ENCODE assay signal across 40 mouse cellular contexts in the genomic region with DNA sequence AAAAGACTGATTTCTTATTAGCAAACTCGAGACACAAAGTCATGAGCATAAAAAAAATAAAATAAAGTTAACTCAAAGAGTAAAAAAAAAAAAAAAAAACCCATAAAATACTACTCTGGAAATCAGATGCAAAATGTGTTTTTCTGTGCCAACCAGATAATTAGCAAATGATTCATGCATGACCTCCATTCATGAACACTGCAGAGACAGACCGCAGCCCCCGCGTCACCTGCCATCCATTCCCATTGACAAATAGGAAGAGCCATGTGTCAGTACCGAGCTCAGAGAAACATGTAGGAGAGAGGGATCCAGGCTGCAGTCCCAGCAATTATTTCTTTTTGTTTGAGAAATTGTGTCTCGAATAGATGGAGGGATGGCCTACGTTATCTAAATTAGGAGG. TPM values are rescaled to one million over a fixed set of nuclear protein-coding genes. Genes with fewer than 3 reads are reported as not detected.
DNase-seq lines count a peak whose midpoint lies in the region; ATAC-seq and TF ChIP-seq lines count a peak whose summit lies in the region.
"Had no signal": no experiment of that assay in that cellular context is flagged by ENCODE, and none has a peak within 500 bp of the region (broad histone marks: within the 10 kb centered on the region; RNA-seq: fewer than 3 reads in every experiment).

No protein-coding gene starts in this region.

- H3K9me3 ChIP-seq in forebrain, embryonic 14.5 days (replicated peaks; ENCODE audit: control insufficient read depth, low read length) = no peaks in the 10 kb centered on the region
- H3K9me3 ChIP-seq in forebrain, postnatal 0 days (ENCODE audit: low read length) = no peaks in the 10 kb centered on the region
- H3K9me3 ChIP-seq: embryonic facial prominence, embryonic 10.5 days; embryonic facial prominence, embryonic 15.5 days; forebrain, embryonic 13.5 days; heart, embryonic 12.5 days; limb, embryonic 13.5 days; liver, embryonic 12.5 days; megakaryocyte, embryonic 14.5 days; neural tube, embryonic 15.5 days had no signal

- peak; percentile 14 for DNase-seq in forebrain, embryonic 14.5 days (ENCODE audit: low spot score)
- DNase-seq in forebrain, postnatal 0 days = no peak
- peak; percentile 50 for DNase-seq in layer of hippocampus, adult 11-12 months (ENCODE audit: low spot score)
- DNase-seq in layer of hippocampus, postnatal 25 days (ENCODE audit: extremely low spot score in 1 of 2, low spot score in 1 of 2) = no peak
- DNase-seq in layer of hippocampus, adult 18-20 months (ENCODE audit: low spot score in 2 of 2) = peak; percentile 39 to 74
- DNase-seq in urinary bladder, postnatal 4 days (ENCODE audit: low spot score in 2 of 2) = no peak
- DNase-seq: adrenal gland, postnatal 14 days; cerebellum, adult 18-20 months; cerebellum, postnatal 25 days; gastrocnemius, postnatal 36 days; heart, adult 2 months; kidney, adult 2 months; liver, postnatal 0 days; lung, postnatal 36 days; midbrain, embryonic 14.5 days; right cerebral cortex, adult 18-20 months; spleen, adult 18-20 months; thymus, postnatal 14 days had no signal

- no peak overlapping the region for H3K9ac ChIP-seq in forebrain, embryonic 14.5 days (ENCODE audit: low read length)
- no peak overlapping the region for H3K9ac ChIP-seq in forebrain, postnatal 0 days
- H3K9ac ChIP-seq: embryonic facial prominence, embryonic 15.5 days; forebrain, embryonic 13.5 days; heart, embryonic 12.5 days; hindbrain, embryonic 14.5 days; limb, embryonic 13.5 days; liver, embryonic 12.5 days; liver, postnatal 0 days; neural tube, embryonic 15.5 days had no signal

- 0 out of 2 replicates have a peak, but pooled peaks cover 5% of the 10 kb centered on the region for H3K27me3 ChIP-seq in forebrain, embryonic 14.5 days (replicated peaks; ENCODE audit: control insufficient read depth, insufficient read depth, low read length)
- peaks cover 11% of the 10 kb centered on the region for H3K27me3 ChIP-seq in forebrain, postnatal 0 days (ENCODE audit: insufficient read depth, low read length)
- H3K27me3 ChIP-seq: neural tube, embryonic 15.5 days had no signal

- H3K4me1 ChIP-seq in forebrain, embryonic 14.5 days (ENCODE audit: control insufficient read depth, insufficient read depth, low read length) = no peaks in the 10 kb centered on the region
- H3K4me1 ChIP-seq in forebrain, postnatal 0 days (ENCODE audit: insufficient read depth) = no peaks in the 10 kb centered on the region
- H3K4me1 ChIP-seq: embryonic facial prominence, embryonic 10.5 days; embryonic facial prominence, embryonic 15.5 days; heart, embryonic 12.5 days; limb, embryonic 13.5 days; liver, embryonic 12.5 days; megakaryocyte, embryonic 14.5 days; neural tube, embryonic 15.5 days had no signal

- no peak for TF ChIP-seq CTCF in forebrain, postnatal 0 days (IDR thresholded peaks at IDR 0.05; ENCODE audit: low read depth)

- ATAC-seq in forebrain, embryonic 14.5 days = no peak
- no peak for ATAC-seq in forebrain, postnatal 0 days
- ATAC-seq in megakaryocyte-erythroid progenitor cell, adult 5-6 weeks (replicated peaks; ENCODE audit: low FRiP score, low TSS enrichment, poor library complexity, severe bottlenecking) = no peak
- ATAC-seq: forebrain, embryonic 13.5 days; liver, embryonic 12.5 days; liver, postnatal 0 days had no signal

- no peak overlapping the region for H3K4me3 ChIP-seq in forebrain, embryonic 14.5 days (ENCODE audit: low read depth, low read length)
- no peak overlapping the region for H3K4me3 ChIP-seq in forebrain, postnatal 0 days (ENCODE audit: low read depth, low read length)
- H3K4me3 ChIP-seq: embryonic facial prominence, embryonic 10.5 days; embryonic facial prominence, embryonic 15.5 days; forebrain, embryonic 13.5 days; heart, adult 2 months; heart, embryonic 12.5 days; left cerebral cortex, adult 2 months; limb, embryonic 13.5 days; liver, embryonic 12.5 days; megakaryocyte, embryonic 14.5 days; neural tube, embryonic 15.5 days had no signal

- no peaks in the 10 kb centered on the region for H3K36me3 ChIP-seq in forebrain, embryonic 14.5 days (ENCODE audit: control insufficient read depth, insufficient read depth, low read length)
- no peaks in the 10 kb centered on the region for H3K36me3 ChIP-seq in forebrain, postnatal 0 days (ENCODE audit: insufficient read depth)
- H3K36me3 ChIP-seq: embryonic facial prominence, embryonic 10.5 days; embryonic facial prominence, embryonic 15.5 days; heart, embryonic 12.5 days; limb, embryonic 13.5 days; liver, embryonic 12.5 days; neural tube, embryonic 15.5 days had no signal

- no peak overlapping the region for H3K27ac ChIP-seq in forebrain, embryonic 14.5 days (ENCODE audit: low read depth, low read length)
- no peak overlapping the region for H3K27ac ChIP-seq in forebrain, postnatal 0 days (ENCODE audit: low read depth, low read length)
- H3K27ac ChIP-seq: embryonic facial prominence, embryonic 10.5 days; embryonic facial prominence, embryonic 15.5 days; forebrain, embryonic 13.5 days; heart, adult 2 months; hindbrain, embryonic 14.5 days; left cerebral cortex, adult 2 months; limb, embryonic 13.5 days; liver, embryonic 12.5 days; neural tube, embryonic 15.5 days had no signal

- no peak overlapping the region for H3K4me2 ChIP-seq in forebrain, embryonic 14.5 days (ENCODE audit: low read length)
- no peak overlapping the region for H3K4me2 ChIP-seq in forebrain, postnatal 0 days (ENCODE audit: low read depth)
- H3K4me2 ChIP-seq: embryonic facial prominence, embryonic 15.5 days; forebrain, embryonic 13.5 days; heart, embryonic 12.5 days; hindbrain, embryonic 14.5 days; limb, embryonic 13.5 days; liver, embryonic 12.5 days; neural tube, embryonic 15.5 days had no signal

- WGBS in forebrain, embryonic 14.5 days = 59% methylated on average over 7 of the region's 7 CpGs
- WGBS in forebrain, postnatal 0 days = 49% methylated on average over 7 of the region's 7 CpGs

RNA-seq across cellular contexts. Expression of gene Sox14, which starts 25.6 kb away (rescaled TPM):
- 2.8 and 3.6 TPM in 2 replicates for polyA plus RNA-seq in forebrain, embryonic 14.5 days (2014; fragmentation: Nextera tagmentation; extraction: Ambion mirVana)
- 1.2 and 2.0 TPM in 2 replicates for total RNA-seq in forebrain, postnatal 0 days (2014; rRNA removed)
- 0.39 and 2.1 TPM in 2 replicates for polyA plus RNA-seq in forebrain, postnatal 0 days (2015; fragmentation: Nextera tagmentation; extraction: Ambion mirVana)
- total RNA-seq in layer of hippocampus, postnatal 25 days (2021) = not detected
- not detected for total RNA-seq in layer of hippocampus, adult 18-20 months (2021)
- total RNA-seq in megakaryocyte-erythroid progenitor cell, adult 5-6 weeks (2014; fragmentation: Nextera tagmentation) = not detected in 2 replicates
- total RNA-seq in megakaryocyte-erythroid progenitor cell, adult 5-6 weeks (2017) = not detected in 2 replicates
- total RNA-seq: adrenal gland, postnatal 14 days; gastrocnemius, adult 18-20 months; gastrocnemius, postnatal 36 days; heart, adult 2 months; hematopoietic stem cell, adult 5-6 weeks; left cerebral cortex, adult 2 months; left cerebral cortex, postnatal 36 days; MEL had no signal
- polyA plus RNA-seq: frontal cortex, adult 2 months; heart, adult 2 months; heart, postnatal 0 days; intestine, embryonic 14.5 days; kidney, adult 2 months; kidney, embryonic 16.5 days; liver, embryonic 12.5 days; liver, postnatal 0 days; lung, embryonic 16.5 days; stomach, embryonic 16.5 days; urinary bladder, adult 2 months had no signal

Comparison
In these comparisons a context has a peak if more than half of its experiments do, and no peak if none do; other contexts are left out.
1. DNase-seq: peak in forebrain, embryonic 14.5 days (single experiment), layer of hippocampus, adult 11-12 months (single experiment) and layer of hippocampus, adult 18-20 months (2 of 2); none in forebrain, postnatal 0 days (single experiment), layer of hippocampus, postnatal 25 days (0 of 2) and urinary bladder, postnatal 4 days (0 of 2).